Mouse (Mus musculus) right cerebral cortex, postnatal 25 days (tissue): ENCODE results near the gene Phf2.

Source experiments
- DNase-seq: peaks from one replicate; pipeline ENCODE4 v3.0.0; 2022

Phf2 gene

DNA sequence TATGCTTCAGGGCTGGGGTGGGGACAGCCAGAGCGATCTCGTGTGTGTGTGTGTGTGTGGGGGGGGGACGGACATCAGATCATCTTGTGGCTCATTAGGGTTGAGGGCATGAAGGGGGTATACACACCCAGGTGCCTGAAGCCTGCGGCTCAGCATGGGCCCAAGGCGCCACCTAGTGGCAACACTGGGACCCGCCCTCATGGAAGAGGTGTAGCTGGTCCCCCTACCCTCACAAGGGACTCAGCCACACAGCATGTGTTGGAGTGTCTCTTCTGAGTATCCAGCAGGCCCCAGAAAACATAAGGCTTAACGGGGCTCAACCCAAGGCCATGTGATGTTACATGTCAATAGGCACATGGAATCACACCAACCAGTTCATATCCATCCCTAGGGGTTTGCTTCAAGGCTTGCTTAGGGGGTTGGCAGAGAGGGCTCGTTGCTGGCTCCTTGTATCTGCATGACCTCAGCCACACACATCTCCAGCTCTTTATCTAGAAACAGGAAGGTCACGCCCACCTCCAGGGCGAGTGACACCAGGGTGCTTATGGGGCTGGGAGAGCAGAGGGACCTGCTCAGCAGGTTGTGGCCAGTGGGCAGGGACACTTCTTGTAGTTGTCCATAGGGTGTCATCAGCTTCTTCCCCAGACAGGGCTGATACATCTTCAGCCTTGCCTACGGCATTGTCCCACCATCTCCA is 69.9 kb downstream of the Phf2 start:
- peak; percentile 47 for DNase-seq

- DNase-seq, result no peak
Observed at GRCm38 (mm10) chr13:48798256-48798771, 72.6 kb downstream of the Phf2 start.

DNA sequence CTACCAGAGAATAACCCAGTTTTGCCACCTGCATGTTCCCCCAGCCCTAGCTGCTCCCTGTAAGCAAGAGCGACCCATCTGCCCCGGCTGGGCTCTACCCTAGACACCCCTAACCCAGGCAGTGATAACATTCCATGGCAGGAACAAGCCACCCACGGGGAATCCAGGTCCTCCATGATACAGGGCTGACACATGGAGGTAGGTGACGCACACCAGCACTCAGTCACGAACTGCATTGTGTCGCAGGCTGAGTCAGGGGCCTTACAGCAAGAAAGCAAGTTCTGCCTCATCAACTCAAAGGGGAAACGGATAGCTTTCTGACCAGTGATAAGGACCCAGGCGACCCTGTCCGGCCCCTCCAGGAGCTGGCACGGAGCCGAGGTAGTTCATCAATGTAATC is 74.0 kb downstream of the Phf2 start:
- no peak for DNase-seq

- DNase-seq, result no peak
Observed at GRCm38 (mm10) chr13:48795711-48796110, 75.2 kb downstream of the Phf2 start.

GRCm38 (mm10) chr13:48784594-48785298 is 86.2 kb downstream of the Phf2 start:
- no peak for DNase-seq

DNA sequence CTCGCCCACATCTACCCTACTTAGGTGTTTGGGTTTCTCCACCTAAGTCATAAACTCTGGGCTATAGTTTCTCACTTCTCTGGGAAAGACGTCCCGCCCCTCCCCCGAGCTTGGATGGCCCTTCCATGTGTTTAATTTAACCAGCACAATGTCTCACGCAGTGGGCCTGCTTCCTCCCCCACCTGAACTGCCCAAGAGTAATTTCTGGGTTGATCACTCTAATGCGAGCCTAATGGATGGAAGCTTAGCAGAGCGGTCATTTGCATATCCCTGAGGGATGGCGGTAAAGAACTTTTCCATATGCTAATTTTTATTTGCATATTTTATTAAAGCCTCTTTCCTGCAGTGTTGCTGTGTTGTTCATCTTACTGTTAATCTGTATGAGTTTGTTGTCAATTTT is 86.8 kb downstream of the Phf2 start:
- DNase-seq, result no peak

- no peak for DNase-seq
Observed at GRCm38 (mm10) chr13:48782727-48783725, 87.9 kb downstream of the Phf2 start.

DNA sequence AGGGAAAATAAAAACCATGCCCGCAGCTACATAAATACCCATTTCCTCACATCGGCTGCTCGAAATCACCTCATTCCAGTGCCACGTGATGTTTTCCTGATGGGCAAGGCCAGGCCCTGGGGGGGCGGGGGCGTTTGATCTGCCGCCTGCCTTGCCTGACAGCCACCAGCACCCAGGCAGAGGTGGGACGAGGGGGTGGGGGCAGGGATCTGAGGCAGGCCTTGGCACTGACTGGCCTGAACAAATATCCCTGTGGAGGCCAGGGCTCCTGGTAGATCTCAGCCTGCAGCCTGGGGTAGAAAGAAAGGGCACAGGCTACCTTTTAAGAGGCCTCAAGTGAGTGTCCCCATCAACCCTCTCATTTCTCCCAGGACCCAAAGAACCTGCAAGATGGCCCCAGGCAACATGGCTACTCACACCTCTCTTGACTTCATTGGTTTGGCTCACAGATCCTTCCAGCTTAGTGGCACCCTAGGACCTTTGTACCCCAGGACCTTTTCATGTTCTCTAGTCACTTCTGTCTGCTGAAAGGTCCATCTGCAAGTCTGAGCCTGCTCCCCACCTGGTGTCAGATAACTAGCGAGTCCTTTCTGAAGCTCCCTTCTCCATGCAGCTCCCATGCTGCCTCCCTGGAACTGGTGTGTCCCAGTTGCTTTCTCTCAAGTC is 90.4 kb downstream of the Phf2 start:
- no peak for DNase-seq

DNA sequence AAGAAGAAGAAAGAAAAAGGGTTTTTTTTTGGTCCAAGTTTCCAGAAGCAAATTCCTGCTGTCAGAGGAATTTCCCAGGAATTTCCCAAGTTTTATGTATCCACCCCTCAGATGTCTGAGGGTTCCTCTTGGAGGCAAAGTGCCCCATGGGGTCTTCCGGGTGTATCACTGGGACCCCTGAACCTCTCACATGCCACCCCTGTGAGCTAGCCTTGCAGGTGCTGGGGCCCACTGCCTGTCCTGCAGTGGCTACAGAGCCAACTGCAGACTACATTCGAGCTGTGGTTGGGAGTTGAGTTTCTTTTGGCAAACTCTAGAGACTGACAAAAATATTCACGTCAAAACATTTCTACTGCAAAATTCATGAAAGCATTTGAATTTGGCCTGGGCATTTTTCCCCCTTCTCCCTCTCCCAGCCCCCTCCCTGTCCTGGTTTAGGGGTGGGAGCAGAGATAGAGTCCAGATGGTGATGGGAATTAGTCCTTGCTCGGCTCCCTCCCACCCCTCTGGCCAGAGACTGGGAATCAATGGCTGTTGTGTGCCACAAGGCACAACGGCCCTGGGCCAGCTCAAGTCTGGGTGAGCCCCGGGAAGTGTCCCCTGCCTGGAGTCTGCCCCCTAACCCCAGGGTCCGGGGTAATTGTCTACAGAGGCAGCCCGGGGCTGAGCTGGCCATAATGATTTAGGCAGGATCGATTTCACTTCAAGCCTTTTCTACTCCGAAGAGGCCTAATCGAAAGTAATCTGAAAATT is 91.2 kb downstream of the Phf2 start:
- no peak for DNase-seq

DNA sequence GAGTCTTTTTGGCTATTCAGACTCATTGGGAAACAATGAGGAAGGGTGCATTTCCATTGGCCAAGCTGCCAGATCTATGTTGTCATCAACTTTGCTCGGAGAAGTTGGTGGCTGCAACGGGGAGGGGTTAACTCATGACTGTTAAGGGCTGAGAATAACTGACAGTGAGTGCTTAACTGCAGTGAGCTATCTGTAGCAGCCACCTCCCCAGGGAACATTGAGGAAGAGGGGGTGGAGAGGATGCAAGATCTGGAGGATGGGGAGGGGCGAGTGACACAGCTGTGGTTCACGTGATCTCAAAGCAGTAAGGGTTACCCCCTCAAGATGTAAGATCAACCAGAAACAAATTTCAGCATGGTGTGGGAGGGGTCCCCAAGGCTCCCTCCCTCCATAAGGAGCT is 92.8 kb downstream of the Phf2 start:
- DNase-seq, result no peak

DNA sequence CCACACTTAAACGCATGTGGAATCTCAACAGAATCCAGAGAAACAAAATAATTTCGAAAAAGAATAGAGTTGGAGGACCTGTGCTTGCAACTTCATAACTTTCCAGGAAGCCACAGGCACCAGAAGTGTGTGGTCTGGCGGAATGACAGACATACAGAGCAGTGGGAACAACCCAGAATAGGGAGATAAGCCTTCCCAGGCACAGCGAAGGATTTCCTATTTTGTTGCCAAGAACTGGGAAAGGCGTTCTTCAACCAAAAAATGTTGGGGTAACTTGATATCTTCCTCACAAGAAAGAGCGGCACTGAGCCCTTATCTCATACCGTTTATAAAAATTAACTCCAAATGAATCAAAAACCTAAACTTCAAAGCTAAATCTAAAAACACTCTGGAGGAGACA is 96.4 kb downstream of the Phf2 start:
- no peak for DNase-seq

DNA sequence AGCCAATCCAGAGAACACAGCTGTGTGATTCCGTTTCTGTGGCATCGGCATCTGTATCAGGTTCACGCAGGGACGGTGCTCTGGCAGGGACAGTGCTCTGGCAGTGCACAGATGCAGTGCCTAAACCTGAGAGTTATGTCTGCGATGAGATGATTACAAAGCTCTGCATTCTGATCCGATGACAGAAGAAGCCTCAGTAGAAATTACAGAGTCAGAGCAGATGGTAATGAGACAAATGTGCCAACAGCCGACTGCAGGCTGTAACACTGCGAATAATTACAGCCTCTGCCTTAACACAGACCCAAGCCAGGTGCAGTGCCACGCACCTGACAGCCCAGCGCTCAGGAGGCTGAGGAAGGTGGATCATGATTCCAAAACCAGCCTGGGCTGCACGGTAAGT is 102.8 kb downstream of the Phf2 start:
- DNase-seq, result no peak

DNA sequence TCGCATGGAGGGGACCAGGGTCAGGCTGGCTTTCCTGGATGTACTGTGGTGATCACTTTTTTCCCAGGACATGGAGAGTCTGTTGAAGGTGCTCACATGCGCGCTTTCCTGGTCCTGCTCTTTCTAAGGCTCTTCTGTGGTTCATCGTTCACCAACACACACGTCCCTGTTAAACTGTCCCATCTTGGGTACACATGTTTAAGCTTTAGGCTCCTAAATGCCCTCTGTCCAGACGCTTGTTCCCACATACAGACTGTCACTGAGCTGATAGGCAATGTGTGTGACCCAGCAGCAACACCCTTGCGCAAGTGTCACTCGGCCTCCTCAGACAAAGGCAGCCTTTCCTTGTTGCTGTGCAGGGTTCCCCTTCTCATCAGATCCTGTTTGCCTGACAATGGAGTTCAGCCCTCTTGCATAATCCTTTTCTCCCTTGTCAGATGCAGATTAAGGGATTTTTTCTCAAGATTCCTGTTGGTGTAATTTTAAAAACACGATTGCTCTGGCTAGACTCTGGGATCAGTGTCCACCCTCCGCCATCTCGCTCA is 107.1 kb downstream of the Phf2 start:
- DNase-seq, result no peak

- DNase-seq, result no peak
Observed at GRCm38 (mm10) chr13:48760855-48761436, 110.0 kb downstream of the Phf2 start.

DNA sequence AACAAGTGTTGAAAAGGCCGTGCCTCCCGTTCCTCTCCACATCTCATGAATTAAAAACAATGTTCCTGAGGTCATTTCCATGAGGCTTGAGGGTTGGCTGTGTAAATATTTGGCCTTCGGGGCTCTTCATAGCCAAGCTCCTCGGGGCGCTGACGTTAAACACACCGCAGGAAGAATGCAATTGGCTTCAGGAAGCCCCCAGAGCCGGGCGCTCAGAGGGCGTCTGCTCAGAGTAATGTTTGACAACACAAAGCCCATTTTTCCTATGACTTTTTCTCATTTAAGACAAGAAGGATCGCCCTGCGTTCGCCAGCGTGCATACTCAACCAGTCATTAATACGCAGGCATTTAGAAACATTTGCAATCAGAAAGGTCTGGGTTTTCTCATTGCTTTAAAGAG is 114.2 kb downstream of the Phf2 start:
- no peak for DNase-seq
